Comparison of ENCODE assay signal across 25 mouse cellular contexts in the genomic region with DNA sequence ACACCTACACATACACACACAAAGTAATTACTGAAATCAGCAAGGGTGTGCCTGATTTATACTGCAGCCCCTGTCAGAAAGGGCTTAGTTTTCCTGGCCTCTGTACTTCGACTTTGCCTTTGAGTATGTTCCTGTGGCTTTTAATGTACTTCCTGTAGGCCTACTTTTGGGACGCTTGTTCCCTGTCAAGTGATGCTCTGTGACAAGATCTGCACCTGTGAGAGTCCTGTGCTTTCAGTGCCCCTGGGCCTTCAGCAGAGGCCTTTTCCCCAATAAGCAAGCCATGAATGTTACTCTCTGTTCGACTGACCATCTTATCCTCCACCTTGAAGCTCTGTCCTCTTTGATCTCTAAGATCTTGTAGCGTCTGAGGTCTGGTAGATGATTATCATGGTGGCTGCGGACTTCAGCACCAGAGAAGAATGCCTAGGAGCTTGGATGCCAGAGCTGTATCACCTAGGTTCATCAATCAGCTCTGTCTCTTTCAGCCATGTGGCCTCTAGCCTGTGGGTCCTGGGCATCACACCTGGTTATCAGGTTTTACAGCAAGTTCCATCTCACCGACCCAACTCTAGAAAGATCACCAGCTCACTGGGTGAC. TPM values are rescaled to one million over a fixed set of nuclear protein-coding genes. Genes with fewer than 3 reads are reported as not detected.
A peak's percentile ranks its signal among the peaks of the same experiment; 100 is the strongest.
DNase-seq lines count a peak whose midpoint lies in the region; ATAC-seq lines count a peak whose summit lies in the region.
"Had no signal": no experiment of that assay in that cellular context is flagged by ENCODE, and none has a peak within 500 bp of the region (broad histone marks: within the 10 kb centered on the region; RNA-seq: fewer than 3 reads in every experiment).

No protein-coding gene starts in this region.

- no peaks in the 10 kb centered on the region; the same call in 1 of the 2 replicates for H3K9me3 ChIP-seq in forebrain, embryonic 11.5 days (ENCODE audit: control insufficient read depth, low read length)
- no peaks in the 10 kb centered on the region for H3K9me3 ChIP-seq in forebrain, embryonic 16.5 days (ENCODE audit: control insufficient read depth, low read length)
- H3K9me3 ChIP-seq: embryonic facial prominence, embryonic 15.5 days; forebrain, embryonic 15.5 days; hindbrain, embryonic 10.5 days; liver, embryonic 15.5 days; lung, embryonic 15.5 days; midbrain, embryonic 10.5 days had no signal

- WGBS in forebrain, embryonic 11.5 days = 91% methylated on average over 6 of the region's 6 CpGs
- 86% methylated on average over 6 of the region's 6 CpGs for WGBS in forebrain, embryonic 16.5 days

- no peaks in the 10 kb centered on the region for H3K36me3 ChIP-seq in forebrain, embryonic 11.5 days (ENCODE audit: control insufficient read depth, insufficient read depth, low read length)
- H3K36me3 ChIP-seq in forebrain, embryonic 16.5 days (ENCODE audit: control insufficient read depth, insufficient read depth) = no peaks in the 10 kb centered on the region
- H3K36me3 ChIP-seq: embryonic facial prominence, embryonic 15.5 days; forebrain, embryonic 15.5 days; hindbrain, embryonic 10.5 days; liver, embryonic 15.5 days; lung, embryonic 15.5 days; midbrain, embryonic 10.5 days; neural tube, embryonic 13.5 days had no signal

- no peaks in the 10 kb centered on the region for H3K27me3 ChIP-seq in forebrain, embryonic 11.5 days (ENCODE audit: control insufficient read depth, insufficient read depth, low read length)
- no peaks in the 10 kb centered on the region for H3K27me3 ChIP-seq in forebrain, embryonic 16.5 days (replicated peaks; ENCODE audit: control insufficient read depth, insufficient read depth, low read length)
- H3K27me3 ChIP-seq: embryonic facial prominence, embryonic 15.5 days; forebrain, embryonic 15.5 days; liver, embryonic 15.5 days; lung, embryonic 15.5 days; neural tube, embryonic 13.5 days had no signal

- peak; percentile 25 for DNase-seq in forebrain, embryonic 11.5 days (ENCODE audit: low spot score)
- DNase-seq in kidney, adult 9 months = peak; percentile 71
- DNase-seq in kidney, postnatal 10 days = no peak
- DNase-seq in thymus, adult 18-20 months = peak; percentile 23 to 62
- DNase-seq in thymus, postnatal 36 days = peak; percentile 46 to 58
- no peak for DNase-seq in lung, postnatal 36 days
- no peak for DNase-seq in left cerebral cortex, postnatal 4 days
- DNase-seq: adrenal gland, postnatal 14 days; cerebellum, adult 8-10 months; gastrocnemius, postnatal 10 days; retina, postnatal 1 day; right cerebral cortex, postnatal 25 days; spleen, adult 18-20 months had no signal

- H3K4me2 ChIP-seq in forebrain, embryonic 11.5 days (ENCODE audit: low read depth, low read length, severe bottlenecking) = no peak overlapping the region
- H3K4me2 ChIP-seq in forebrain, embryonic 16.5 days (ENCODE audit: low read length) = no peak overlapping the region
- H3K4me2 ChIP-seq: embryonic facial prominence, embryonic 15.5 days; forebrain, embryonic 15.5 days; heart, embryonic 11.5 days; liver, embryonic 15.5 days; lung, embryonic 15.5 days; neural tube, embryonic 13.5 days had no signal

- H3K9ac ChIP-seq in forebrain, embryonic 11.5 days (ENCODE audit: low read length) = no peak overlapping the region
- H3K9ac ChIP-seq in forebrain, embryonic 16.5 days (replicated peaks; ENCODE audit: low read depth, low read length) = no peak overlapping the region
- H3K9ac ChIP-seq: embryonic facial prominence, embryonic 15.5 days; forebrain, embryonic 15.5 days; liver, embryonic 15.5 days; lung, embryonic 15.5 days; neural tube, embryonic 13.5 days had no signal

- no peak for ATAC-seq in forebrain, embryonic 11.5 days (replicated peaks; ENCODE audit: low FRiP score)
- ATAC-seq in forebrain, embryonic 16.5 days = no peak
- ATAC-seq: forebrain, embryonic 15.5 days; hindbrain, embryonic 16.5 days; midbrain, embryonic 16.5 days had no signal

- no peak overlapping the region for H3K27ac ChIP-seq in forebrain, embryonic 11.5 days (ENCODE audit: low read depth, low read length)
- no peak overlapping the region for H3K27ac ChIP-seq in forebrain, embryonic 16.5 days (ENCODE audit: low read length)
- H3K27ac ChIP-seq: embryonic facial prominence, embryonic 15.5 days; forebrain, embryonic 15.5 days; hindbrain, embryonic 10.5 days; liver, embryonic 15.5 days; lung, embryonic 15.5 days; midbrain, embryonic 10.5 days; neural tube, embryonic 13.5 days had no signal

- H3K4me3 ChIP-seq in forebrain, embryonic 11.5 days (ENCODE audit: low read depth, low read length) = no peak overlapping the region
- H3K4me3 ChIP-seq in forebrain, embryonic 16.5 days (replicated peaks; ENCODE audit: low read length) = no peak overlapping the region
- H3K4me3 ChIP-seq: embryonic facial prominence, embryonic 15.5 days; forebrain, embryonic 15.5 days; hindbrain, embryonic 10.5 days; liver, embryonic 15.5 days; lung, embryonic 15.5 days; midbrain, embryonic 10.5 days; myocyte; neural tube, embryonic 13.5 days had no signal

- no peaks in the 10 kb centered on the region for H3K4me1 ChIP-seq in forebrain, embryonic 11.5 days (replicated peaks; ENCODE audit: control insufficient read depth, insufficient read depth, low read length)
- H3K4me1 ChIP-seq in forebrain, embryonic 16.5 days (replicated peaks; ENCODE audit: control insufficient read depth, insufficient read depth, low read length) = no peaks in the 10 kb centered on the region
- H3K4me1 ChIP-seq: forebrain, embryonic 15.5 days had no signal

- intact Hi-C loops in left cerebral cortex, postnatal 4 days (cut with DNase I) = no loop called here

RNA-seq across cellular contexts. Expression of a gene that starts 6.0 kb away (rescaled TPM):
- 101 and 104 TPM in 2 replicates for polyA plus RNA-seq in forebrain, embryonic 11.5 days (2014; fragmentation: Nextera tagmentation; extraction: Ambion mirVana)
- 57.9 and 65.5 TPM in 2 replicates for polyA plus RNA-seq in forebrain, embryonic 16.5 days (2015; fragmentation: Nextera tagmentation; extraction: Ambion mirVana)
- total RNA-seq in left cerebral cortex, postnatal 4 days (2021) = 10 to 100 TPM; 23.9 to 24.4 TPM

RNA-seq across cellular contexts. Expression of a gene that starts 47.3 kb away (rescaled TPM):
- polyA plus RNA-seq in forebrain, embryonic 11.5 days (2014; fragmentation: Nextera tagmentation; extraction: Ambion mirVana) = 150 and 156 TPM in 2 replicates
- 145 and 155 TPM in 2 replicates for polyA plus RNA-seq in forebrain, embryonic 16.5 days (2015; fragmentation: Nextera tagmentation; extraction: Ambion mirVana)
- total RNA-seq in left cerebral cortex, postnatal 4 days (2021) = 100 to 1,000 TPM in 1 of 2 experiments, 10 to 100 TPM in 1; 98.6 to 110 TPM

RNA-seq across cellular contexts. Expression of a gene that starts 52.4 kb away (rescaled TPM):
- 21.9 and 22.2 TPM in 2 replicates for polyA plus RNA-seq in forebrain, embryonic 11.5 days (2014; fragmentation: Nextera tagmentation; extraction: Ambion mirVana)
- polyA plus RNA-seq in forebrain, embryonic 16.5 days (2015; fragmentation: Nextera tagmentation; extraction: Ambion mirVana) = 29.0 and 31.8 TPM in 2 replicates
- 10 to 100 TPM; 36.9 to 37.6 TPM for total RNA-seq in left cerebral cortex, postnatal 4 days (2021)

Comparison
In these comparisons a context has a peak if more than half of its experiments do, and no peak if none do; other contexts are left out.
1. DNase-seq: peak in forebrain, embryonic 11.5 days (single experiment), kidney, adult 9 months (single experiment), thymus, adult 18-20 months (2 of 2) and thymus, postnatal 36 days (2 of 2); none in kidney, postnatal 10 days (single experiment), lung, postnatal 36 days (single experiment) and left cerebral cortex, postnatal 4 days (single experiment).